Mouse (Mus musculus): Measurements from ENCODE around the gene Fam166a.

Gene Fam166a

DNA sequence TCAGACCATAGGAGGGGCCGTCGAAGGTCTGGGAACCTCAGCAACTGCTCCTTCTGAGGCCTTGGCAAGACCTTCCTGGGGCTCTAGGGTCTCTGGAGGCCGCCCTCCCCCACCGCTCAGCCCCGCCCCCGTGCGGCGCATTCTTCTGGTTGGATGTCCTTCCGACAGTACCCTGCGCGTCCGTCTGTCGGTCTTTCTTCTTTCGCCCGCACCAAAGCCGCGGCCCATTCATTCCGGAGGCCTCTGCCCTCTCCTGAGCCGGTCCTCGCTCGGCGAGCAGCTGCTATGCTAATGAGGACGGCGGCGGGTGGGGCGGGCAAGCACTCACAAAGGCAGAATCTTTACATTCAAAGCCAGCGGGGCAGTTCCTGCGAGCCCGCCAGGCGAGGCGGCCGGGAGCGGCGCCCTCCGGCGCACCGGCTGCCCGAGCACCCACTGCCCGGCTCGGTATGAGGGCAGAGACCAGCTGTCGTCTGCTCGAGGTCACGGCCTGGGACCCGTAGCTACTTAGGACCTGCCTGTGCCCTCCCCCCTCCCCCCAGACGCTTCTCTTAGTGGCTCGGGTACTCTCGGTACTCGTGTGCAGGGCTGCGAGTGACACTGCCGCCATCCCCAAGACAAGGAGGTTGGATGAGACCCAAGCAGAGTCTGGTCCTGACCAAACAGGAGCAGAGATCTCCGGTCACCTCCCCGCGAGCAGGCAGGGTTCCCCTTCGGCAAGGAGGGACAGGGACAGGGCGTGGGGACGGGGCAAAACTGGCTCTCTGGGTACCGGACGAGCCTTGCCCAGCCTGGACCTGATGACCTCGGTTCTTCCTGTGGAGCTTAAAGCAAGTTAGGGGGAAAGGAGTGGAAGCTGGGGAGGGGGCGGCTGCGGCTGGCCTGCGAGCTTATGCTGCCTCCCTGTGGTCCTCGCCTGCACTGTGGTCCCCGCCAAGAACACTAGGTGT lies 32.6 kb upstream of the Fam166a start:
- no peak for DNase-seq (ENCODE audit: low spot score)

GRCm38 (mm10) chr2:25186575-25186930 lies 32.0 kb upstream of the Fam166a start:
- no peak for DNase-seq (ENCODE audit: low spot score)

GRCm38 (mm10) chr2:25187841-25188240 lies 30.7 kb upstream of the Fam166a start:
- no peak for DNase-seq (ENCODE audit: low spot score)

- DNase-seq (ENCODE audit: low spot score): peak; percentile 91
Observed at GRCm38 (mm10) chr2:25193330-25193770, 25.2 kb upstream of the Fam166a start.

- DNase-seq (ENCODE audit: low spot score): no peak
Observed at GRCm38 (mm10) chr2:25194006-25194405, 24.5 kb upstream of the Fam166a start.

DNA sequence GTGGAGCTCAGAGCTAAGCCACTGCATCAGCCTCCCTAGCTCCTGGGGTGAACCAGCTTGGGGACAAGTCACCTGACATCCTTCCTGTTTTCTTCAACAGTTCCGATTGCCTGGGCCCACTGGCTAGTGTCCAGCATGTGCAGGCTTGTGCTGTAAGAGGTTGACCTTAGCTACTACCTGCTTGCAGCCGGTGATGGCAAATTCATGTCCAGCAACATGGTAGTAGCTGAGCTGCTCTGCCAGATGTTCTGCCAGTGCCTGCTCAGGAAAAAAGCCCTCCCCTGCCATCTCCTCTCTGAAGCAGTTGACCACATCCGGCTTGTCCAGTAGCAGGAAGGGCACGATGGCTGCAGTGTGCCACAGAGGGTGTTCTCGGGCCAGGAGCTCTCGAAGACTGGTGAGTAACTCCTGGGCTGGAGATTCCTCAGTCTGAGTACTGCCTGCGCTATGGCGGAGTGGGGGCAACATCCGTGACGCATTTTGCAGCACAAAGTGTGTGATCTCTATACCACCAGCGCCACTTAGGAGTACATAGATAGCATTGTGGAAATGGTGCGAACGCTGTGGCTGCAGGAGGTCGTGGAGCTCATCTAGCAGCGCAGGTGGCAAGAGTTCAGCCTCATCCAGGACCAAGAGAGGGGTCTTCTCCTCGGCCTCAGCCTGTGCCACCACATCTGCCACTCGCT lies 23.9 kb upstream of the Fam166a start:
- no peak for DNase-seq (ENCODE audit: low spot score)

- no peak for DNase-seq (ENCODE audit: low spot score)
Observed at GRCm38 (mm10) chr2:25195211-25196156, 23.1 kb upstream of the Fam166a start.

- peak; percentile 47 for DNase-seq (ENCODE audit: low spot score)
Observed at GRCm38 (mm10) chr2:25196172-25196954, 22.2 kb upstream of the Fam166a start, which contains the start of gene Tor4a. Gene Tor4a (minus strand): TSS chr2:25196886.

DNA sequence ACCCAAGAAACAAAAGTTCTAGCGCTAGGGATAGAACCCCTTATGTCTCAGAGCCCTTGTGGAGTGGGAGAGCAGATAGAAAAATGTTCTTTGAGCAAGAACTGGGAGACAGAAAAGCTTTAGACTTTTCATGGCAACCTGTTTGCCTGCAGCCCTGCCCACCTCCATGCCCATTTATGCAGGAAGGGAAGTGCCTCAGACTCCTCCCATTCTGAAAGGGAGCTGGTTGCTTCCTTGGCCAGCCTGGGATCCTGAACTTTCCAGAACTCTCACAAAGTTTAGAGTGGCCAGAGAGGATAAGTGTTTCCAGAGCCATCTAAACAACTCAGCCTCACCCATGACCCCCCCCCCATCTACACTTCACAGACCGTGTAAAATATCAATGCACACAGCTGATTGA lies 21.4 kb upstream of the Fam166a start:
- DNase-seq (ENCODE audit: low spot score): peak; percentile 71

DNA sequence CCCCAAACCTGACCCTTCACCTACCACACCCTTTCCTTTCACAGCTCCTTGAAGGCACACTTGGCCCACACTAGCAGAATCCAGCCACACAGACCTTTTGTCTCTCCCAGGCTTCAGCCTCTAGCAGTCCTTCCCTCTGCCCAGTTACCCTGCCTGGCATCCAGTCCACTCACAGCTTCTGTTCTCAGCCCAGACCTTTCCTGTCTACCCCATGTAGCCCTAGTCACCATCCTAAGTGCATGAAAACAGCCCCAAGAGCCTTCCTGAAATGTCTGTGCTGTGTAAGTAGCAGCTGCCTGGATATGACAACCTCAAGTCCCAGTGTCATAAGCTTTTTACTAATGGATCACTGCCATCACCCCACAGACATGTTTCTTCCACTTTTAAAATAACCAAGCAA lies 20.6 kb upstream of the Fam166a start:
- DNase-seq (ENCODE audit: low spot score): peak; percentile 70

GRCm38 (mm10) chr2:25200631-25201030 lies 17.9 kb upstream of the Fam166a start:
- no peak for DNase-seq (ENCODE audit: low spot score)

- DNase-seq (ENCODE audit: low spot score): no peak
Observed at GRCm38 (mm10) chr2:25203631-25204214, 14.8 kb upstream of the Fam166a start.

GRCm38 (mm10) chr2:25207593-25207992 lies 11.0 kb upstream of the Fam166a start:
- DNase-seq (ENCODE audit: low spot score): no peak

- DNase-seq (ENCODE audit: low spot score): no peak
Observed at GRCm38 (mm10) chr2:25210686-25211085, 7.9 kb upstream of the Fam166a start.

GRCm38 (mm10) chr2:25211121-25211670 lies 7.3 kb upstream of the Fam166a start, which contains the start of gene Nelfb:
Gene Nelfb (minus strand): TSS chr2:25211489.
- peak; percentile 91 for DNase-seq (ENCODE audit: low spot score)

GRCm38 (mm10) chr2:25213266-25213865 lies 5.2 kb upstream of the Fam166a start:
- DNase-seq (ENCODE audit: low spot score): no peak

DNA sequence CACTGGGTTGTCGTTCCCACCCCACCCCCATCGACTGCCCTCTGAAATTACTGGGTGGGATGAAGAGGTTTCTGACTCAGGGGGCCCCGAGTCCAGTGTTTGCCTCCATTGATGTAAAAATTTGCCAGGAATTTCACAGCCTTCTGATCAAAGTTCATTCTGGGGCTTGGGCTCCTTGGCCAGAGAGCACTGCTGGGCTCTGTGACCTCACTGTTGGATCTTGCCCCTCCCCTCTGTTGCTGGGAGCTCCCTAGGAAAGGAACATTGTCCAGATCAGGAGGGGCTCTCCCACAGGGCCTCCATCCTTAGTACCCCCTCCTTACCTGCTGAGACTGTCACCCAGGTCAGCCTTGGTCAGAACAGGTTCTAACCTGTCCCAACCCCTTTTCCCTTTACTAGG lies 4.1 kb upstream of the Fam166a start, which contains the start of gene Stpg3:
Gene Stpg3, minus strand, starts transcription at position 194 of the 400 bp plus-strand sequence.
- DNase-seq (ENCODE audit: low spot score): no peak

- no peak for DNase-seq (ENCODE audit: low spot score)
Observed at GRCm38 (mm10) chr2:25217666-25218065, 879 bp upstream of the Fam166a start.

GRCm38 (mm10) chr2:25221331-25221772 lies 2.8 kb downstream of the Fam166a start:
- DNase-seq (ENCODE audit: low spot score): no peak

Measured in adipocyte (in vitro differentiated cells).